Mouse (Mus musculus) neural tube, embryonic 11.5 days (tissue): ENCODE results near the gene Proca1. TPM values are rescaled to one million over a fixed set of nuclear protein-coding genes. Genes with fewer than 3 reads are reported as not detected.

Source experiments
- ATAC-seq: fragments of 200-750 bp; cut with Nextera tagmentation; 2 replicates; pipeline ENCODE4 v1.8.0; 2017; ENCODE audit warnings: moderate number of reproducible peaks, mild to moderate bottlenecking, moderate TSS enrichment, moderate library complexity; ENCODE audit not compliant: insufficient read depth, low FRiP score, low TSS enrichment
- DNase-seq: peaks from one replicate; pipeline ENCODE4 v3.0.0-alpha.2; 2015; ENCODE audit warnings: low spot score
- H3K27ac ChIP-seq: fragments of 300-500 bp; sonication (generic); 2 replicates; pipeline ENCODE4 v1.5.1; 2014; ENCODE audit warnings: low read depth, mild to moderate bottlenecking, low read length
- H3K27me3 ChIP-seq: fragments of 300-500 bp; sonication (generic); 2 replicates; pipeline ENCODE4 v1.6.1; 2014; ENCODE audit warnings: mild to moderate bottlenecking, low read length, mixed read lengths; ENCODE audit not compliant: control insufficient read depth, insufficient read depth
- H3K36me3 ChIP-seq: fragments of 300-500 bp; sonication (generic); 2 replicates; pipeline ENCODE4 v1.6.1; 2014; ENCODE audit warnings: mild to moderate bottlenecking, low read length, moderate library complexity, mixed read lengths; ENCODE audit not compliant: control insufficient read depth, insufficient read depth
- H3K4me1 ChIP-seq: fragments of 300-500 bp; sonication (generic); 2 replicates; pipeline ENCODE4 v1.6.1; 2014; ENCODE audit warnings: low read length, mixed read lengths; ENCODE audit not compliant: control insufficient read depth, insufficient read depth
- H3K4me2 ChIP-seq: fragments of 300-500 bp; sonication (generic); 2 replicates; pipeline ENCODE4 v1.6.1; 2014; ENCODE audit warnings: low read depth, mild to moderate bottlenecking, moderate library complexity
- H3K4me3 ChIP-seq: fragments of 300-500 bp; sonication (generic); 2 replicates; pipeline ENCODE4 v1.5.1; 2014; ENCODE audit warnings: low read depth, low read length
- H3K9ac ChIP-seq: fragments of 300-500 bp; sonication (generic); 2 replicates; pipeline ENCODE4 v1.6.1; 2014; ENCODE audit warnings: mild to moderate bottlenecking, low read length
- H3K9me3 ChIP-seq: fragments of 300-500 bp; sonication (generic); 2 replicates; pipeline ENCODE4 v1.6.1; 2016; ENCODE audit warnings: low read length; ENCODE audit not compliant: control insufficient read depth
- WGBS: fragments of 180-500 bp; shearing (Covaris S2); extraction: QIAGEN DNeasy Blood & Tissue Kit; methylation state at CpG from one replicate; pipeline ENCODE4 v1.1.7; 2014; 5-methylcytosine and 5-hydroxymethylcytosine counted together
- polyA plus RNA-seq: library from polyadenylated mRNA; unstranded; fragments of >200 nt; fragmentation: Nextera tagmentation; extraction: Ambion mirVana; gene quantifications from 2 replicates; pipeline ENCODE4 v1.2.1, GENCODE M21; 2014

The Proca1 gene
- polyA plus RNA-seq, 1 experiment from 2014 or later = 0.49 TPM

DNA sequence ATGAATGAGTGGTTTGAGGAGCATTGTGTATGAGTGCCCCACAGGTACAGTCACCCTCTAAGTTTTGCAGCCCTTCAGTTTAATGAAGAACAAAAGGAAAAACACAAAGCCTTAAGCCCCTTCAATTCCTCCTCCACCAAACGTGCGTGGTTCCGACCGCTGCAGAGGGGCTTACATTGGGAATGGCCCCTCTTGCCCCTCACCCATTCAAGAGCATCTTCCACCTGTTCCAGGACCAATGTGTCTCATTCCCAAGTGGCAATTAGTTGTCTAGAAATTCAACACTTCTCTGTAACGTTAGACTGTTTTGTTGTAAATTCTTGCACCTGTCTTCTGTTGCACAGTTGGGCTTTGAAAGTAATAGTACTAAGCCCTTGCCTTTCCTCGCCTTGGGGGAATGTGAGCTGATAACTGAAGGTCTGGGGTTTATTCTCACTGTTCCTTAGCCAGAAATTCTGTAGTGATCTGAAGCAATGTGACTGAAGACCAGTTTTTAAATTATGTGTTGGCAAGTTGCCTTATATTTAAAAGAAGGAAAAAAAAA, 37.0 kb upstream of the Proca1 start:
- H3K27me3 ChIP-seq = no peaks in the 10 kb centered on the region
- no peaks in the 10 kb centered on the region for H3K9me3 ChIP-seq
- H3K27ac ChIP-seq = no peak overlapping the region
- H3K4me1 ChIP-seq = no peaks in the 10 kb centered on the region
- ATAC-seq (no peak), DNase-seq (no peak)
- no peak overlapping the region for H3K4me3 ChIP-seq
- no peak overlapping the region for H3K9ac ChIP-seq
- H3K36me3 ChIP-seq = peaks cover 37% of the 10 kb centered on the region
- 76% methylated on average over 6 of the region's 6 CpGs for WGBS
- no peak overlapping the region for H3K4me2 ChIP-seq

DNA sequence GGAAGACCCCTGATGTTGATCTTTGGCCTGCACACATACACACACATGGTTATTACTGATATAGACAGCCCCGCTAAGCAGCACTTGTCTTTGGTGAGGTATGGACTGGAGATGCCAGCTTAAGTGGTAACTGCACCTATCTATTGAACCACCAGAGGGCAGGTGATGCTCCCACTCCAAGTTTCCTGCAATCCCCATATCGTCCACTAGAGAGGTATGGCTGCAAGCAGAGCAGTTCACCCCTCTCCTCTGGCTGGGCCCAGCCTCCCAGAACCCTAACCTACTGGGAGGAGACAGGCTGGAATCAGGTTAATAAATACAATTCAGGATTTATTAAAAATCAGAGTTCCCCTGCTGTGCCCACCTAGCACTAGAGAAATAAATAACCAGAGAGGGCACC, 34.1 kb upstream of the Proca1 start:
- H3K9ac ChIP-seq = no peak overlapping the region
- H3K4me1 ChIP-seq = peaks cover 20% of the 10 kb centered on the region
- no peak overlapping the region for H3K27ac ChIP-seq
- no peak overlapping the region for H3K4me2 ChIP-seq
- peak; percentile 81 for DNase-seq
- WGBS = 39% methylated on average over 2 of the region's 2 CpGs
- ATAC-seq = peak; percentile 29; the same call in 1 of the 2 replicates
- H3K36me3 ChIP-seq = peaks cover 43% of the 10 kb centered on the region
- H3K4me3 ChIP-seq = no peak overlapping the region
- H3K9me3 ChIP-seq = no peaks in the 10 kb centered on the region
- no peaks in the 10 kb centered on the region for H3K27me3 ChIP-seq

DNA sequence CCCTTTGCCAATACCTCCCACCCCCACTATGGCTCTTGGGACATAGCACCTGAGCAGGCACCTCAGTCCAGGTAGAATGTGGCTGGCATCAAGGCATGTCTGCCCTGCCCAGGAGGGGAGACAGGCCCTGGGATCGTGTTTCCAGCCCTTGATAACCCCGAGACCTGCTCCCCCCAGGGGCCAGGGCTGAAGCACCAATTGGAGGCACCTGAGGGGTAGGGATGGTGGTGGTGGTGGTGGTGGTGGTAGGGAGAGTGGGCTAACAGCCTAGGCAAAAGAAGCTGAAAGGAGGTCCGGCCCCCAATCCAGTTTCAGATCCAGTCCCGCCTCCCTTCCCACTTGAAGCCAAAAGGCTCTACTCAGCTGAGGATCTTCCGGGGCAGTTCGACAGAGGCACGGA, 33.6 kb upstream of the Proca1 start:
- no peaks in the 10 kb centered on the region for H3K27me3 ChIP-seq
- no peak overlapping the region for H3K9ac ChIP-seq
- peaks cover 39% of the 10 kb centered on the region for H3K36me3 ChIP-seq
- no peak for DNase-seq
- H3K4me3 ChIP-seq = no peak overlapping the region
- ATAC-seq = no peak
- no peaks in the 10 kb centered on the region for H3K9me3 ChIP-seq
- no peak overlapping the region for H3K4me2 ChIP-seq
- WGBS = 87% methylated on average over 7 of the region's 7 CpGs
- no peak overlapping the region for H3K27ac ChIP-seq
- peaks cover 20% of the 10 kb centered on the region for H3K4me1 ChIP-seq

DNA sequence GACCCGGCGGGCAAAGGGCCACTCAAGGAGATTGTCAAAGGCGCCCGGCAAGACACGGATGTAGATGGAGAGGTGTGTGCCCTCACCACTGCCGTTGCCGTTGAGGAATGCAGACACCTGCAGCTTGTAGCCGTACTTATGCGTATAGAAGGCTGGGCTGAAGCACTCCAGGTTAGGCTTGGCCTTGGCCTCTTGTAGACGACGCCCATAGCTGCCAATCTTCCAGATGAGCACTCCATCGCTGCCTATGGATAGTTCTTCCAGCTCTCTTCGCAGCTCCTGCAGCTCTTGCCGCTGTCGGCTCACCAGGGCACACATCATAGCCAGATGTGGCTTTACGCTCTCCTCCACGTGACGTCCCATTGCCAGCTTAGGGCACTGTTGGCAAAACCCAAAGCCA, 33.0 kb upstream of the Proca1 start:
- ATAC-seq = no peak
- H3K4me3 ChIP-seq = no peak overlapping the region

DNA sequence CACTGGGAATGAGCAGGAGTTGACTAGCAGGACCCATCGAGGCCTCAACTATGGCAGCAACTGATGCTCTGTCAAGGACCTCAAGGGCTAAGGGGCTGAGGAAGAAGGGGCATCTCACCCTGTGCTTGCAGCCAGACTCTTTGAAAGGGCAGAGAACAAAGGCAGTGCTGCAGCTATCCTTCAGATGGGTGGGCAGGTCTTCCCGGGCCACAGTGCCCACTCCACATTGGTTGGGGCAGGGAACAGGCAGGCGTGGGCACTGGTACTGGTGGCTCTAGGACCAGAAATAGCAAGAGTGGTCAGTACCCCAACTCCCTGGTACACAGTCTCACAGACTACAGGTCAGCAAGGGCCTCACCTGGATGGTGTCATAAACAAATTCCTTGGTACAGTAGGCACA, 32.5 kb upstream of the Proca1 start:
- ATAC-seq (no peak), DNase-seq (no peak)
- H3K36me3 ChIP-seq = peaks cover 36% of the 10 kb centered on the region
- H3K9ac ChIP-seq = no peak overlapping the region
- no peak overlapping the region for H3K27ac ChIP-seq
- 90% methylated on average over 3 of the region's 3 CpGs for WGBS
- no peaks in the 10 kb centered on the region for H3K27me3 ChIP-seq
- H3K4me1 ChIP-seq = peaks cover 22% of the 10 kb centered on the region
- no peak overlapping the region for H3K4me2 ChIP-seq
- no peaks in the 10 kb centered on the region for H3K9me3 ChIP-seq
- no peak overlapping the region for H3K4me3 ChIP-seq

More for the DNA sequence above, 33.0 kb upstream of the Proca1 start:
- Histone ChIP-seq H3K9ac (no peak overlapping the region), H3K36me3 (peaks cover 36% of the 10 kb centered on the region), H3K4me1 (peaks cover 20% of the 10 kb centered on the region), H3K4me2 (no peak overlapping the region), H3K27me3 (no peaks in the 10 kb centered on the region), H3K9me3 (no peaks in the 10 kb centered on the region), H3K27ac (no peak overlapping the region)
- no peak for DNase-seq
- 92% methylated on average over 18 of the region's 18 CpGs for WGBS

DNA sequence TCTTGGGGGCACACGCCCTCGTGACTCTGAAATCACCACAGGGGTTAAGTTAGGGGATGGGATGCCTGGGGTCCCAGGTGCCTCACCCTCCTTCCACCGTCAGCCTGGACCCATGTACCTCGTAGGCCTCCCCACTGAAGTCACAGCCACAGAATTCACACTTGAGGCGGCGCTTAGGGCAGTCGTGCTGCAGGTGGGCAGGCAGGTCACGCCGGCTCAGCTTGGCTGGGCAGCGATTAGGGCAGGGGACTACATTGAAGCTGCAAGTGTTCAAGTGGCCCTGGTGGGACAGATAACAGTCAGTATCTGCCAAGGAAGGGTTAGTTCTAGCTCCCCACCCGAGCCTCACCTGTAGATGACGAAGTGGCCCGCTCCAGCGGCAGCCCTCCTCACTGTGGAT, 32.0 kb upstream of the Proca1 start:
- ATAC-seq = no peak
- Histone ChIP-seq H3K4me2 (no peak overlapping the region), H3K4me3 (no peak overlapping the region), H3K4me1 (peaks cover 27% of the 10 kb centered on the region), H3K27me3 (no peaks in the 10 kb centered on the region), H3K9me3 (no peaks in the 10 kb centered on the region), H3K27ac (no peak overlapping the region), H3K9ac (no peak overlapping the region), H3K36me3 (peaks cover 36% of the 10 kb centered on the region)
- DNase-seq = no peak
- 93% methylated on average over 14 of the region's 14 CpGs for WGBS

DNA sequence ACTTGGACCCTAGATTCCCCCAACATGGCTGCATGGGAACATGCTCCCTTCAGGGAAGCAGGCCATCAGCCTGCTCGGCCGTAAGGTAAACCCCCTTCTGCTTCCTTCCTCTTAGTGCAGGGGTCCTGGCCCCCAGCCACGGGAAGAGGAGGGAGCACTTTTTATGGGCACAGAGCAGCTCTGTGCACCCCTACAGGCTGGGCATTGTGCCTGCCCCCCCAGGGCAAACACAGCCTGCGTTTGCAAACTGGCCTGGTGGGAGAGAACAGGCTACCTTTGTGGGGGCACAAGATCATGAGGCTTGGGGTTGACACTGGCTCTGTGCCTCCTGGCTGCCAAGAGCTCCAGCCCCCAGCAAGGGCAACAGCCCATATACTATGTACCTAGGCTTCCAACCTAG, 31.2 kb upstream of the Proca1 start:
- H3K4me1 ChIP-seq = peaks cover 28% of the 10 kb centered on the region
- no peak for DNase-seq
- no peak overlapping the region for H3K9ac ChIP-seq
- H3K27ac ChIP-seq = 0 out of 2 replicates have a peak overlapping the region, but pooled peaks have one; percentile 44
- H3K27me3 ChIP-seq = no peaks in the 10 kb centered on the region
- 73% methylated on average over 4 of the region's 4 CpGs for WGBS
- no peak overlapping the region for H3K4me2 ChIP-seq
- ATAC-seq = no peak
- H3K36me3 ChIP-seq = peaks cover 36% of the 10 kb centered on the region
- peak overlapping the region; percentile 84; the same call in 1 of the 2 replicates for H3K4me3 ChIP-seq
- H3K9me3 ChIP-seq = no peaks in the 10 kb centered on the region

DNA sequence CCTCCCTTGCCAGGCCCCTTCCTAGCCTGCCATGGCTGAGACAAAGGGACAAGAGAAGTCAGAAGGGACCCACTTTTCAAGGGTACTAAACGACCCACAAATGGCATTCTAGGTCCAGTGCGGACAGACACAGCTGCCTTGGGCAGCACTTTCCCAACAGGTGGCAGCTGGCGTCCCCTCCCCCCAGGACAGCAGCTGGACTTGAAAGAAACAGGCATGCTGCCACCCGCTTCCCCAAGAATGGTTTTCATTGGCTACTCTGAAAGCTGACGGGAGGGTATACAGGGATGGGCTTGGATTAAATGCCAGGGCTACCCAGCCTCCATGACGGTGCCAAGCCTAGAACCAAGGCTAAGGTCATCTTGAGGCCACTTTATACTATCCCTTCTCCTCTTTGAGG, 30.7 kb upstream of the Proca1 start:
- Histone ChIP-seq H3K4me2 (peak overlapping the region; percentile 89), H3K9me3 (no peaks in the 10 kb centered on the region), H3K27ac (0 out of 2 replicates have a peak overlapping the region, but pooled peaks have one; percentile 44), H3K9ac (no peak overlapping the region), H3K4me1 (peaks cover 28% of the 10 kb centered on the region), H3K27me3 (no peaks in the 10 kb centered on the region), H3K36me3 (peaks cover 34% of the 10 kb centered on the region), H3K4me3 (peak overlapping the region; percentile 84; the same call in 1 of the 2 replicates)
- ATAC-seq (no peak), DNase-seq (no peak)
- 56% methylated on average over 6 of the region's 6 CpGs for WGBS

DNA sequence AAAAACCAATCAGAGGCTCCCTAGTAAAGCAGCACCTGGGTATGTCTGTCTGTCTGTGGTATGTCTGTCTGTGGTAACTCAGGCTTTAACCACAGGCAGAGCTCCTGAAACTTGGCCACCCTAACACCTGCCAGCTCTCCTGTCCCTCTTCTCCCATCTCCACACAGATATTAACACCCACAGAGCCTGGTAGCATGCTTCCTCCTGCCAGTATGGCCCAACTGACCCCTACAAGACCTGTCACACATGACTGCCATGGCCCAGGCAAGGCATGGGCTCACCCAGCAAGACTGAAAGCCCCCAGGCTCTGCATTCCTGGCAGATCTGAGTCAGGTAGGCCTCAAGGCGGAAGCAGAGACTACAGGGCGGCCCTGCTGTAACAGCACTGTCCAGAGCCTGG, 30.1 kb upstream of the Proca1 start:
- Histone ChIP-seq H3K27ac (peak overlapping the region; percentile 99), H3K9me3 (no peaks in the 10 kb centered on the region), H3K9ac (peak overlapping the region; percentile 93), H3K27me3 (no peaks in the 10 kb centered on the region), H3K4me1 (peaks cover 28% of the 10 kb centered on the region), H3K36me3 (peaks cover 30% of the 10 kb centered on the region), H3K4me2 (peak overlapping the region; percentile 89), H3K4me3 (peak overlapping the region; percentile 84)
- ATAC-seq (no peak), DNase-seq (no peak)
- WGBS = 78% methylated on average over 2 of the region's 2 CpGs
